Mouse (Mus musculus) ovary, postnatal 10 days (tissue): ENCODE measurements around the gene Ifitm2.

Experiments used
- DNase-seq: peaks from one replicate; pipeline ENCODE4 v3.0.0; 2022; ENCODE audit warnings: low spot score

The Ifitm2 gene

DNA sequence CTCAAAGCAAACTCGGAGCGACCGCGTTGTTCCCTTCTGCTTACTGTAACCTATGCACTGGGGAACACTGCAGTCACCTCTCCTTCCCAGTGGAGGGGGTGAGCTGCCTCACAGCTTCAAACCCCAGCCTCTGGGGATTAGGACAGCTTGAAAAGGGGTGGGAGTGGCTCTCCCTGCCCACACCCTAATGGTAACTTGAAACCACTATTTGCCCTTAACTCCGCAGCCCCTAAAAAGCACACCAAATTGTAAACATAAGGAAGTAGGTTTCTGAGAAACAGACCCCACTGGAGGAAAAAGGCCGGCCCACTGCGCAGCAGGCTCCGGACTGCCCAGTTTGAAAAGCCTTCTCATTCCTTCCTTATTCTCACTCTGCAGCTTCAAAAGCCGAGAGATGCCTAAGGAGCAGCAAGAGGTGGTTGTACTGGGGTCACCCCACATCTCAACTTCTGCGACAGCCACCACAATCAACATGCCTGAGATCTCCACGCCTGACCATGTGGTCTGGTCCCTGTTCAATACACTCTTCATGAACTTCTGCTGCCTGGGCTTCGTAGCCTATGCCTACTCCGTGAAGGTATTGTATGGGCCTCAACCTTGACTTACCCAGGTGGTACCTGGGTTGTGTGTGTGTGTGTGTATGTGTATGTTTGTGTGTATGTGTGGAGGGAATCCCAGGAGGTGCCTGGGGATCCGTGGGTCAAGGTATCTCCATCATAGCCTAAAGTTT is 12.2 kb upstream of the Ifitm2 start:
- DNase-seq = no peak

GRCm38 (mm10) chr7:140966921-140967320 is 11.1 kb upstream of the Ifitm2 start, which contains the start of gene Ifitm1:
Ifitm1 (plus strand) TSS chr7:140967221.
- DNase-seq = no peak

DNA sequence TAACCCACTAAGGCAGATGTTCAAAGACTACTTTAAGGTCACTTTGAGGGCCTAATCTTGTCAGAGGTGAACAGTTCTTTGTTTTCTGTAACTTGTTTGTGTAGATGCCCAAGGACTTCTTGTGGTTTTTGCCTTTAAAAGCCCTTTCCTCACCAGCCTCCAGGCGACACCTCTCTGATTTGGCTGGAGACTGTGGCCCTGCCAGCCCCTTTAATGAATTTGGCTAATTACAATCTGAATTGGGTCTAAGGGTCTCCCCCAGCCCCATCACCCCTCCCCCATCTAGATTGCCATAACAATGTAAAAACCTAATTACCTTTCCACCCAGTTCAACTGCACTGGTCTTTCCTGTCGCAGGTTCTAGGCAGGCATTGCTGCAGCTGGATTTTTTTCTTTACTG is 6.9 kb upstream of the Ifitm2 start:
- DNase-seq = no peak

DNA sequence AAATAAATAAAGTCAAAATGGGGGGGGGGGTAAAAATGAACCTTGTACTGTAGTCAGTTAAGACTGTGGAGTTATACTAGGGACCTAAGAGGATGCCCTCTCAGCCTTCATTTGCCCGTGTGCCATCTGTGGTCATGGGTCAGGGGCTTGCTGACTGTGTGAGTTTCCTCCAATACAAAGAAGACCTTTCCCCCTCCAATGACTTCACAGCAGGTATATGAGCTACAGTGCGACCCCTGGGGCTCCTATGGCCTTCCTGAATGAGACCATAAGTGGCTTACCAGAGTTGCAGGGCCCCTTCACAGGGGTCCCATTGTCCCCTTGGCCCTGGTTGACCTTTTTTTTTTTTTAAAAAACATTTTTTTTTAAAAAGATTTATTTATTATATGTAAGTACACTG is 5.6 kb upstream of the Ifitm2 start:
- DNase-seq = no peak

DNA sequence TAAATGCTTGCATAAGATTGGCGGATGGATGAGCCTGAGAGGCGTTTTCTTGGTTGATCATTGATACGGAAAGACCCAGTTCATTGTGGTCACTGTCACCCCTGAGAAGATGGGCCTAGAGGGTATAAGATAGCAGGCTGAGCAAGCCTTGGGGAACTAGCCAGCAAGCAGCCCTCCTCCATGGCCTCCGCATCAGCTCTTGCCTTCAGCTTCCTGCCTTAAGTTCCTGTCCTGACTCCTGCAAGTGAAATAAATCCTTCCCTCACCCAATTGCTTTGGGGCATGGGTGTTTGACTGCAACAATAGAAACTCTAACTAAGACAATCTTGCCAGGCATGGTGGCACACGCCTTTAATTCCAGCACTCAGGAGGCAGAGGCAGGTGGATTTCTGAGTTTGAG is 4.2 kb upstream of the Ifitm2 start:
- DNase-seq = no peak

- DNase-seq = no peak
Observed at GRCm38 (mm10) chr7:140959181-140959901, 3.6 kb upstream of the Ifitm2 start.

GRCm38 (mm10) chr7:140956556-140956869 is 726 bp upstream of the Ifitm2 start:
- DNase-seq = no peak

DNA sequence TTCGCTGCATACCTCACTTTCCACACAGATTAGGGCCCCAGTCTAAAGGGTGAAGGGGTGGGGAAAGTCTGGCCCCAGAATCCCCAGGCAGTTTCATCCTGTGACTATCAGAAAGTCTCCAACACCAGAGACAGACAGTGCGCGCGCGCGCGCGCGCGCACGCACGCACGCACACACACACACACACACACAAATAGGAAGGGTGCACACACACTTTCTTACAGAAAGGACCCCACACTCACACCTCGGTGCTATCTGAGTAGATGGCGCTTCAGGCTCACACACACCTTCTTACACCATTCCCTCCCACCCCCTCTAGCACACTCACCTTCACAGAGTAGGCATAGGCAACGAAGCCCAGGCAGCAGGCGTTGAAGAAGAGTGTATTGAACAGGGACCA is 445 bp downstream of the Ifitm2 start:
- no peak for DNase-seq

DNA sequence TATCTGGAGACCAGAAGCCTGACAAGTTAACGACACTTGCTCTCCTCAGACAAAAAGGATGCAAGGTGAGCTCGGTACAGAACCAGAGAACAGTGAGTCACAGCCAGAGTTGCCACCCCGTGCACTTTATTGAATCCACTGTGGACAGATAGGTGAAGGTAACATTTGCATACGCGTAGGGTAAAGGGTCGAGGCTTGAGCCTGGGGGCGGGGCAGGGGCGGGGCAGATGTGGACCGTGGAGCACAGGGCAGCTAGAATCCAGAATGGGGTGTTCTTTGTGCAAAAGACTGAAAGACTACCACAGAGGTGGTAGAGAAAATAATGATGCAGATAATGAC is 1.1 kb downstream of the Ifitm2 start:
- DNase-seq = no peak

GRCm38 (mm10) chr7:140953800-140954732 is 1.7 kb downstream of the Ifitm2 start:
- DNase-seq = no peak

DNA sequence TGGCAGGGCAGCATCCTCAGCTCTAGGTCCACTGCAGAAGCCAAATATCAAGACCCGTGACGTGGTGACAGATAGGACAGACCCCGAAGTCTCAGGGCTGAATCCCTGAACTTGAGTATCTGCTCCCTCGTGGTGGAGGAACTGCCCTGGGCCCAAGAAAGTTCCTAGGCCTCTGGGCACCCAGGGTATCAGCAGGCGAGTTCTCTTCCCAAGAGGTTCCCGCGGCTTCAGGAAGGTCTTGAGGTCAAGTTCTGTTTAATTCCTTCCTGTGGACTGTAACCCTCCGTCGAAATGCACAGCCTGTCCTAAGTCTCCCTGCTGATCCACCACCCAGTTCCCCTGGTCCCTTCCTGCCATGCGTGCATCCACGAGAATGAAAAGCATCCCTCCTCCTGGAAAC is 2.7 kb downstream of the Ifitm2 start:
- no peak for DNase-seq

DNA sequence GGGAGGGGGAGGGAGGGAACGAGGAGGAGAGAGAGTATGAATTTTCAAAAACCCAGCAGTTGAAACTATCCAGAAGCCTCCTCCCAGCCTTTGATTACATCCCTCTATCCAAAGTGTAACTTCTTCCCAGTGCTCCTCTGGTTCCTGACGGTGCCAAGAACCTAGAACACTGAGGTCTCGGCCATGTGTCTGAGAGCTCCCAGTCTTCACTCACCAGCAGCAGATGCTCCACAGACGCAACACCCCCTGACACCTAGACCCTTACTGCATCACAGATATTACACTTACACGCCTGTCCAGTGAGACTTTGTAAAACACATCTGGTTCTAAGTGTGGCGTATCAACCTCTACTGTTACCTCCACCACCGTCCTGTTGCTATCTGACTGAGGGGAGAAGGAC is 3.3 kb downstream of the Ifitm2 start:
- no peak for DNase-seq

- DNase-seq = no peak
Observed at GRCm38 (mm10) chr7:140951765-140952164, 4.0 kb downstream of the Ifitm2 start.

DNA sequence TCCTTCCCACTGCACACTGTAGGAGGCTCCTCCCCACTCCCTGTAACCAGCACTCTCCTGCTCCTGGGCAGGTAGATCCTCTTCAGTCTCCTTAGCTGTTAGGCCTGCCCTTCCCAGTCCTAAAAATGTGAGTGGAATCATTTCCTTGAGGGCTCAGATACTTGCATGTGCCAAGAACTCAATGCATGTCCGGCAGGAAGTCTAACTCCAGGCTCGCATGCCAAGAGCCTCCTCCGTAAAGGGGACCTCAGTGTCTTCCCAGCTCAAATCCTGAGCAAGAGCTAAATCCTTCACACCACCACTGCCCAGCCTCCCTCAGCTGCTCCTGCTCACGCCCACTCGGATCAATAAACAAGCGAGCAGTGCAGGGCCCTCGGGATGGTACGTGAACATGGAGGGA is 4.7 kb downstream of the Ifitm2 start:
- no peak for DNase-seq

GRCm38 (mm10) chr7:140949824-140950530 is 5.8 kb downstream of the Ifitm2 start, which contains the start of gene Ifitm5:
Ifitm5 (minus strand) TSS chr7:140950291.
- no peak for DNase-seq

DNA sequence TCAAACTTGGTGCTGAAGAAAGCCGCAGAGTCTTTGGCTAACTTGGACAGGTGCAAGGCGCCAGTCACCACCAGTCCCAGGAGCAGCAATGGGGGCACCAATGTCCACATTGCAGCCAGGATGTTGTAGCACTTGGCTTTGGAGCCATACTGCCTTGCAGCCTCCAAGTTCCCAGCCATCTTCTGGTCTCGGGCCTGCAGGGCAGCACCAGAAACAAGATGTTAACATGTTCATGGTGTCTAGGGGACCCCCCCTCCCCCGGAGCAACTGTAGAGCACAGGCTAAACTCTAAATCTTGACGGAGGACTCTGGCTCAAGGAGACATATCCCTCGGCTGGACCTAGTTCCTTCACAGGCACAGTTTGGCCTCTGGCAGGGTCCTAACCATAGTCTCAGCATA is 6.5 kb downstream of the Ifitm2 start:
- DNase-seq = no peak

DNA sequence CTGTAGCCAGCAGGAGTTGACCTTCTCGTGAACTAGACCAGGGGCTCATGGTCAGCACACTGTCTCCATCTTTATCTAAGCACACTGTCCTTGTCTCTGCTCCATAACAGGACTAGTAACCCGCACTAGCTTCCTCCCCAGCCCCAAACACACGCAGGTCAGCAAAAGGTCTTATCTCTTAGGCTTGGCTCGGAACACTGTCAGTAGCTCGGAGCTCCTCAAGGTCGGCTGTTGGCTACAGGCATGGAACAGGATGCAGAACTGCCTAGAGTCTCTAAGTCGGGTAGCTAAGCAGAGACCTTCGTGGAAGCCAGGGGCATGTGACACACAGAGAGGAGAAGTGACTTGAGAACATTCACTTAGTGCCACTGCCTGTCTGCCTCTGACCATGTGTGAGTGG is 7.6 kb downstream of the Ifitm2 start:
- no peak for DNase-seq

DNA sequence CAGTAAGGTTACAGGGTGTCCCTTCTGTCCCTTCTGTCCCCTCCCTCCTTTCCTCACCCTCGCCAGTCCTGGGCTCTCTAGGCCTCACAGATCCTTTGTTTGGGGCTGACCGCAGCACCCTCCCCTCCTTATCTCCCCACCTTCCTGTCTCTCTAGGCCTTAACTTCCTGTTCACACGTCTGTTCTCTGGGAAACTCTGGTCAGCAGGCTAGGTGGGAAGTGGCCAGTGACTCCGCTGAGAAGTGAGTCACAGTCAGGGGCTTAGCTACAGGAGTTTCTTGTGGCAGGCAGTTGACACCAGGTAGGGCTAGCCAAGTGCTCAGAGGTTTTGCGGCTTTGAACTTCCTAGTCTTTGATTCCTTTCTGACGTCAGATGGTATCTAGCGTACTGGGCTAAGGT is 8.8 kb downstream of the Ifitm2 start:
- DNase-seq = no peak

GRCm38 (mm10) chr7:140946311-140946710 is 9.5 kb downstream of the Ifitm2 start:
- no peak for DNase-seq

DNA sequence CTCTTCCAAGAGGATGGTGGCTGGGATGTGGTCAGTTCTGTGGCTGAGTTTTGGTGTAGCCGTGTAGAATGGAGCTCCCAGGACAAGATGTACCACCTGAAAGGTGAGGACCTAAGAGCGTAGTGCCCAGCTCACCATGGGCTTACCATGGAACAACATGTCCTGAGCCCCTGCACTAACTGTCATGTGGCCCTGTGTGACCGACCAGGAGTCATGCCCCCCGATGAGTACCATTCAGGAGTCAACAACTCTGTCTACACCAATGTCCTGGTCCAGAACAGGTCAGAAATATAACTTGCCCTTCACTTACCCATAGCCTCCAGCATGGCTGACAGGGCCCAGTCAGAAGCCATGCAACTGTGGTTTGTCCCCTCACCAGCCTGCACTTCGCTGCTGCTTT is 10.5 kb downstream of the Ifitm2 start:
- DNase-seq = no peak

GRCm38 (mm10) chr7:140944236-140944635 is 11.6 kb downstream of the Ifitm2 start:
- no peak for DNase-seq

DNA sequence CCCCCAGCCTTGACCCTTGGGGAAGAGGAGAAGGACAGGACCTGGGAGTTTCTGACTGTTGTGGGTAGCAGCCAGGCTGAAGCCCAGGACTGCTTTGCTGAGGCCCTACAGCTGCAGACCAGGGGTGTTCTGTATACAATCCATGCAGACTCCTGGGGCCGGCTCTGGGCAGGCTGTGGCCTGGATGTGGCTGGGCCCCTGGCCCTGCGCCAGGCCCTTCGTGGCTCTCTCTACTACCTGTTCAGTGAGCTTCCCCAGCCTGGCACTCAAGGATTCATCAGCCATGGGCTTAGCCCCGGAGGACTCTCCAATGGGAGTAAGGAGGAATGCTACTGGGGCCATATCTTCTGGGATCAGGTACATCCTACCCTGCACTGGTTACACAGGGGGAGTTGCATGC is 12.4 kb downstream of the Ifitm2 start:
- DNase-seq = no peak
